Mouse (Mus musculus): ENCODE measurements around the gene Cpxm2. TPM values are rescaled to one million over a fixed set of nuclear protein-coding genes. Genes with fewer than 3 reads are reported as not detected.

Gene Cpxm2
- polyA plus RNA-seq, 1 experiment from 2014 or later = 7.7 TPM

- Histone ChIP-seq H3K4me1 (replicated peaks; ENCODE audit: insufficient read depth, low read length) (no peaks in the 10 kb centered on the region), H3K27me3 (ENCODE audit: insufficient read depth, low read length) (no peaks in the 10 kb centered on the region), H3K9ac (ENCODE audit: low read depth, low read length) (no peak overlapping the region), H3K27ac (no peak overlapping the region), H3K9me3 (replicated peaks; ENCODE audit: low read length) (no peaks in the 10 kb centered on the region), H3K36me3 (ENCODE audit: insufficient read depth, low read length) (no peaks in the 10 kb centered on the region), H3K4me3 (replicated peaks; ENCODE audit: low read depth, low read length) (no peak overlapping the region), H3K4me2 (ENCODE audit: low read length) (no peak overlapping the region)
- ATAC-seq (replicated peaks; ENCODE audit: low FRiP score, low read depth) (no peak), DNase-seq (ENCODE audit: low spot score) (no peak)
- 70% methylated on average over 2 of the region's 2 CpGs for WGBS
- TF ChIP-seq CTCF (IDR thresholded peaks at IDR 0.05; ENCODE audit: low read depth) = no peak
These were observed 19.8 kb upstream of the Cpxm2 start for GRCm38 (mm10) chr7:132174296-132174695.

DNA sequence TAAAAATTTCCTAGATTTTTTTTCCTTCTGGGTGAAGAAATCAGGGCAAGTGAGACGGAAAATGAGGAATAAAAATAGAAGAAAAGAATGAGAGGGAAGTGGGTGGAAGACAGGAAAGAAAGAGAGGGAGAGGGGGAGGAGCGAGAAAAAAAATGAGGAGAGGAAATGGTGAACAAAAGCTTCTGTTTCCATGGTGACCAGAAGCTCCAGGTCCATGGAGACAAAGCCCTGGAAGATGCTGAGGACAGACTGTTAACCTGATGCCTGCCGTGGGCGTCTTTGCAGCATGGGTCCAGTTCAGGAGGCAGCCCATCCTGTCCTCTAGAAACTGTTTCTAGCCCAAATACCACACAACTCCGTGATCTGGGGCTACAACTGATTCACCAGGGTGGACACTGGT lies 17.7 kb upstream of the Cpxm2 start:
- no peak overlapping the region for H3K9ac ChIP-seq (ENCODE audit: low read depth, low read length)
- DNase-seq (ENCODE audit: low spot score) (no peak), ATAC-seq (replicated peaks; ENCODE audit: low FRiP score, low read depth) (no peak)
- no peaks in the 10 kb centered on the region for H3K9me3 ChIP-seq (replicated peaks; ENCODE audit: low read length)
- 61% methylated on average over 5 of the region's 5 CpGs for WGBS
- no peak overlapping the region for H3K27ac ChIP-seq
- no peak overlapping the region for H3K4me2 ChIP-seq (ENCODE audit: low read length)
- no peaks in the 10 kb centered on the region for H3K27me3 ChIP-seq (ENCODE audit: insufficient read depth, low read length)
- no peaks in the 10 kb centered on the region for H3K36me3 ChIP-seq (ENCODE audit: insufficient read depth, low read length)
- H3K4me1 ChIP-seq (replicated peaks; ENCODE audit: insufficient read depth, low read length) = no peaks in the 10 kb centered on the region
- TF ChIP-seq CTCF (IDR thresholded peaks at IDR 0.05; ENCODE audit: low read depth) = no peak
- H3K4me3 ChIP-seq (replicated peaks; ENCODE audit: low read depth, low read length) = no peak overlapping the region

- Histone ChIP-seq H3K36me3 (ENCODE audit: insufficient read depth, low read length) (no peaks in the 10 kb centered on the region), H3K27me3 (ENCODE audit: insufficient read depth, low read length) (no peaks in the 10 kb centered on the region), H3K4me2 (ENCODE audit: low read length) (no peak overlapping the region), H3K4me1 (replicated peaks; ENCODE audit: insufficient read depth, low read length) (no peaks in the 10 kb centered on the region), H3K9me3 (replicated peaks; ENCODE audit: low read length) (no peaks in the 10 kb centered on the region), H3K4me3 (replicated peaks; ENCODE audit: low read depth, low read length) (no peak overlapping the region), H3K9ac (ENCODE audit: low read depth, low read length) (no peak overlapping the region), H3K27ac (no peak overlapping the region)
- DNase-seq (ENCODE audit: low spot score) = peak; percentile 10
- ATAC-seq (replicated peaks; ENCODE audit: low FRiP score, low read depth) = no peak
- TF ChIP-seq CTCF (IDR thresholded peaks at IDR 0.05; ENCODE audit: low read depth) = no peak
- WGBS = 59% methylated on average over 5 of the region's 5 CpGs
These were observed 17.2 kb upstream of the Cpxm2 start for GRCm38 (mm10) chr7:132171716-132172115.

DNA sequence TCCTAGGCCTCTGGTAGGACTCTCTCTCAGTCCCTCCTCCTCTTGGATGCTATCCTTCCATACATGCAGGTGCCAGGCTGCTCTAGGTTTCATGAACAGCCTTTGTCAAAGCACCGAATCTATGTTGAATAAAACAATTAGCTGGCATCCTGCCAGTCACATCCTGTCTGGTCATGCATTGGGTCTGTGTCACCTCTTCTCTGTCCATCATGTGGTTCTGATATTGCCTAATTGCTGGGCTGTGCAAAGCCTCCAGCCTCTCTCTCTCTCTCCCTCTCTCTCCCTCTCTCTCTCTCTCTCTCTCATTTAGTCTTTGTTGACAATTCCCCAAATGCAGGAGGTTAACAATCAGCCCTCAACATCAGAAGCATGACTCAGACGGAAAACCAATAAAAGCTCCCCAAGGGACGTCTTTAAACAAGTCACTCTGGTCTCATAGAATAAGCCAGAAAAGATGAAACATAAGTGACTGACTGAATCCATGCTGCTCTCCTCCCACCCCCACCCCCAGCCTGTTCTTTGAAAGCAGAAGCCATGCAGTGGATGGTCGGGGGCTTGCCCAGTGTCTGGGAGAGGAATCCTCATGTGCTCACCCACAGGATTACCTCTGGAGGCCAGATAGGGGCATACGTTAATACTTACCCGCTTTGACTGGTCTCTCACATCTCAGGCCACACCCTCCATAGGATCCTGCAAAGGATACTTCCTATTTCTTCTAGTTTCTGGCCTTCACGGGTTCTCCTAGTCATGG lies 15.1 kb upstream of the Cpxm2 start:
- DNase-seq (ENCODE audit: low spot score) (peak; percentile 30), ATAC-seq (replicated peaks; ENCODE audit: low FRiP score, low read depth) (no peak)
- Histone ChIP-seq H3K27ac (no peak overlapping the region), H3K4me3 (replicated peaks; ENCODE audit: low read depth, low read length) (no peak overlapping the region), H3K9ac (ENCODE audit: low read depth, low read length) (no peak overlapping the region), H3K27me3 (ENCODE audit: insufficient read depth, low read length) (no peaks in the 10 kb centered on the region), H3K4me1 (replicated peaks; ENCODE audit: insufficient read depth, low read length) (no peaks in the 10 kb centered on the region), H3K4me2 (ENCODE audit: low read length) (no peak overlapping the region), H3K9me3 (replicated peaks; ENCODE audit: low read length) (no peaks in the 10 kb centered on the region), H3K36me3 (ENCODE audit: insufficient read depth, low read length) (no peaks in the 10 kb centered on the region)
- 66% methylated on average over 7 of the region's 7 CpGs for WGBS
- TF ChIP-seq CTCF (IDR thresholded peaks at IDR 0.05; ENCODE audit: low read depth) = no peak

- WGBS = 75% methylated on average over 4 of the region's 4 CpGs
- no peaks in the 10 kb centered on the region for H3K27me3 ChIP-seq (ENCODE audit: insufficient read depth, low read length)
- no peak overlapping the region for H3K4me3 ChIP-seq (replicated peaks; ENCODE audit: low read depth, low read length)
- TF ChIP-seq CTCF (IDR thresholded peaks at IDR 0.05; ENCODE audit: low read depth) = no peak
- ATAC-seq (replicated peaks; ENCODE audit: low FRiP score, low read depth) (no peak), DNase-seq (ENCODE audit: low spot score) (no peak)
- no peaks in the 10 kb centered on the region for H3K36me3 ChIP-seq (ENCODE audit: insufficient read depth, low read length)
- no peak overlapping the region for H3K9ac ChIP-seq (ENCODE audit: low read depth, low read length)
- no peak overlapping the region for H3K4me2 ChIP-seq (ENCODE audit: low read length)
- H3K9me3 ChIP-seq (replicated peaks; ENCODE audit: low read length) = no peaks in the 10 kb centered on the region
- no peak overlapping the region for H3K27ac ChIP-seq
- no peaks in the 10 kb centered on the region for H3K4me1 ChIP-seq (replicated peaks; ENCODE audit: insufficient read depth, low read length)
These were observed 12.7 kb upstream of the Cpxm2 start for GRCm38 (mm10) chr7:132167239-132167638.

DNA sequence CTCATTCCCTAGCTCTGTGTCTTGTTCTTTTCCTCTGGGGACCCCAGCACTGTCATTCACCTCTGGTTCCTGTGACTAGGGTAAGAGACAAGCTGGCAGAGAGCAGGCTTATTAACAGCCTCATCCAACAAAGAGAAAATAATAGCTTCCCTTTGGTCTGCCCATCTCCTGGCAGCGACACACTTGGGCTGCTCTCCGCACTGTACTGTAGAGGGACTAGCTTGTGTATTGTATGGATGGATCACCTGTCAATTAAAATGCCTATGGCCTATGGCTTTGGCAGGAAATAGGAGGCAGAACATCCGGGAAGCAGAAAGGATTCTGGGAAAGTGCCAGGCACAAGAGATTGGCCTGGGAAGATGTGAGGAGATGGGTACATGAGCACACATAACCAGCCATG lies 7.7 kb upstream of the Cpxm2 start:
- Histone ChIP-seq H3K27me3 (ENCODE audit: insufficient read depth, low read length) (no peaks in the 10 kb centered on the region), H3K4me1 (replicated peaks; ENCODE audit: insufficient read depth, low read length) (no peaks in the 10 kb centered on the region), H3K36me3 (ENCODE audit: insufficient read depth, low read length) (no peaks in the 10 kb centered on the region), H3K4me2 (ENCODE audit: low read length) (no peak overlapping the region), H3K4me3 (replicated peaks; ENCODE audit: low read depth, low read length) (no peak overlapping the region), H3K9me3 (replicated peaks; ENCODE audit: low read length) (no peaks in the 10 kb centered on the region), H3K9ac (ENCODE audit: low read depth, low read length) (no peak overlapping the region), H3K27ac (no peak overlapping the region)
- 83% methylated on average over 3 of the region's 3 CpGs for WGBS
- ATAC-seq (replicated peaks; ENCODE audit: low FRiP score, low read depth) (no peak), DNase-seq (ENCODE audit: low spot score) (no peak)
- TF ChIP-seq CTCF (IDR thresholded peaks at IDR 0.05; ENCODE audit: low read depth) = no peak
